Mouse (Mus musculus): ENCODE data around the gene Nwd2. TPM values are rescaled to one million over a fixed set of nuclear protein-coding genes. Genes with fewer than 3 reads are reported as not detected.

Nwd2 gene
- polyA plus RNA-seq, 1 experiment from 2014 or later, result 0.31 TPM

- 89% methylated on average over 8 of the region's 8 CpGs for WGBS
- Histone ChIP-seq H3K9me3 (ENCODE audit: low read length) (no peaks in the 10 kb centered on the region), H3K36me3 (ENCODE audit: insufficient read depth, low read length) (no peaks in the 10 kb centered on the region), H3K9ac (replicated peaks; ENCODE audit: low read length) (no peak overlapping the region), H3K4me1 (ENCODE audit: insufficient read depth, low read length) (peaks cover 42% of the 10 kb centered on the region), H3K4me3 (ENCODE audit: low read length) (no peak overlapping the region), H3K27me3 (ENCODE audit: insufficient read depth, low read length) (no peaks in the 10 kb centered on the region), H3K27ac (ENCODE audit: low read length) (0 out of 2 replicates have a peak overlapping the region, but pooled peaks have one; percentile 15), H3K4me2 (replicated peaks; ENCODE audit: low read depth, low read length) (no peak overlapping the region)
- no peak for ATAC-seq (ENCODE audit: low FRiP score, low TSS enrichment)
Observed at GRCm38 (mm10) chr5:63824599-63825350, 175.9 kb downstream of the Nwd2 start.

GRCm38 (mm10) chr5:63825881-63826280 is 177.0 kb downstream of the Nwd2 start:
- Histone ChIP-seq H3K27me3 (ENCODE audit: insufficient read depth, low read length) (no peaks in the 10 kb centered on the region), H3K9ac (replicated peaks; ENCODE audit: low read length) (no peak overlapping the region), H3K27ac (ENCODE audit: low read length) (no peak overlapping the region; the same call in 1 of the 2 replicates), H3K4me2 (replicated peaks; ENCODE audit: low read depth, low read length) (no peak overlapping the region), H3K4me1 (ENCODE audit: insufficient read depth, low read length) (peaks cover 42% of the 10 kb centered on the region), H3K36me3 (ENCODE audit: insufficient read depth, low read length) (no peaks in the 10 kb centered on the region), H3K4me3 (ENCODE audit: low read length) (no peak overlapping the region), H3K9me3 (ENCODE audit: low read length) (no peaks in the 10 kb centered on the region)
- WGBS, result 50% methylated on average over 5 of the region's 5 CpGs
- no peak for ATAC-seq (ENCODE audit: low FRiP score, low TSS enrichment)

GRCm38 (mm10) chr5:63827006-63827405 is 178.1 kb downstream of the Nwd2 start:
- ATAC-seq (ENCODE audit: low FRiP score, low TSS enrichment), result no peak
- Histone ChIP-seq H3K9me3 (ENCODE audit: low read length) (no peaks in the 10 kb centered on the region), H3K9ac (replicated peaks; ENCODE audit: low read length) (no peak overlapping the region), H3K27ac (ENCODE audit: low read length) (peak overlapping the region; percentile 65), H3K36me3 (ENCODE audit: insufficient read depth, low read length) (no peaks in the 10 kb centered on the region), H3K4me1 (ENCODE audit: insufficient read depth, low read length) (peaks cover 42% of the 10 kb centered on the region), H3K4me2 (replicated peaks; ENCODE audit: low read depth, low read length) (0 out of 2 replicates have a peak overlapping the region, but pooled peaks have one; percentile 3), H3K27me3 (ENCODE audit: insufficient read depth, low read length) (no peaks in the 10 kb centered on the region), H3K4me3 (ENCODE audit: low read length) (no peak overlapping the region)
- 48% methylated on average over 6 of the region's 6 CpGs for WGBS

- no peak overlapping the region for H3K9ac ChIP-seq (replicated peaks; ENCODE audit: low read length)
- peak; percentile 62 for ATAC-seq (ENCODE audit: low FRiP score, low TSS enrichment)
- 53% methylated on average over 5 of the region's 5 CpGs for WGBS
- peak overlapping the region; percentile 65; the same call in 1 of the 2 replicates for H3K27ac ChIP-seq (ENCODE audit: low read length)
- no peaks in the 10 kb centered on the region for H3K27me3 ChIP-seq (ENCODE audit: insufficient read depth, low read length)
- H3K4me1 ChIP-seq (ENCODE audit: insufficient read depth, low read length), result peaks cover 42% of the 10 kb centered on the region
- H3K36me3 ChIP-seq (ENCODE audit: insufficient read depth, low read length), result no peaks in the 10 kb centered on the region
- H3K4me2 ChIP-seq (replicated peaks; ENCODE audit: low read depth, low read length), result 0 out of 2 replicates have a peak overlapping the region, but pooled peaks have one; percentile 3
- H3K9me3 ChIP-seq (ENCODE audit: low read length), result no peaks in the 10 kb centered on the region
- no peak overlapping the region for H3K4me3 ChIP-seq (ENCODE audit: low read length)
Observed at GRCm38 (mm10) chr5:63827415-63828053, 178.6 kb downstream of the Nwd2 start.

DNA sequence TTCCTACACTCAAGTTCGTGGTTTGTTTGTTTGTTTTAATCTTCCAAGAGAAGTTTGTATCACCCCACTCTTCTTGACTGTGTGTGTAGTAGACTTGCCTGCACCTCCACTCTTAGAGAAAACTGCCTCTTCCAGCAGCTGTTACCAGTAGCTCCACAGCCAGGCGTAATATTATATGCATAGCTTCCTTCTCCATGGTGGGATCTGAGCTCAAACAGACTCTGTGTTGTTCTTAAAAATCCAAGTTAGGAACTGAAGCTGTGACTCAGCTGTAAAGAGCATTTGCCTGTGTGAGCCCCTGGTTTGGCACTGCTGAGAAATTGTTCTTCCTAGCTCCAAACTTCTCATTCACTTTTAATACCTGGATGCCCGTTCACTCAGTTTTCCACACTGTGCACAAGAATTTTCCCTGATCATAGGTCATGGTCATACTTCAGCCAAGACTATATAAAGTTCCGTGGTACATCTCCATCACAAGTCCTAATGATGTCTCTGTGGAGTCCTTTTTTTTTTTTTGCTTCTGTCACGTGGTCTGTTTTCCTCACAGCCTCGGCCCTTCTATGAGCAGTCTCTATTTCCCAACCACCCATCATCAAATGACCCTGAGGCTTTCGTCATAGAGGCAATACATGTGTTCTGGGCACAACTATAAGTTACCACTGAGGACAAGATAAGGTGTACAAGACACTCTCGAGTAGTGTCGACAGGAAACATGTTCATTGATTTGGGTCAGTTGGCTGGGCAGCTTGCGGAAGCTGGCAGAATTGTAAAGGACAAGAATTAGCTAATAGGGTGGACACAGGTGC is 179.7 kb downstream of the Nwd2 start:
- Histone ChIP-seq H3K4me2 (replicated peaks; ENCODE audit: low read depth, low read length) (no peak overlapping the region), H3K4me3 (ENCODE audit: low read length) (no peak overlapping the region), H3K27ac (ENCODE audit: low read length) (peak overlapping the region; percentile 47), H3K4me1 (ENCODE audit: insufficient read depth, low read length) (peaks cover 34% of the 10 kb centered on the region), H3K36me3 (ENCODE audit: insufficient read depth, low read length) (no peaks in the 10 kb centered on the region), H3K27me3 (ENCODE audit: insufficient read depth, low read length) (no peaks in the 10 kb centered on the region), H3K9me3 (ENCODE audit: low read length) (no peaks in the 10 kb centered on the region), H3K9ac (replicated peaks; ENCODE audit: low read length) (no peak overlapping the region)
- no peak for ATAC-seq (ENCODE audit: low FRiP score, low TSS enrichment)
- WGBS, result 60% methylated on average over 10 of the region's 10 CpGs

DNA sequence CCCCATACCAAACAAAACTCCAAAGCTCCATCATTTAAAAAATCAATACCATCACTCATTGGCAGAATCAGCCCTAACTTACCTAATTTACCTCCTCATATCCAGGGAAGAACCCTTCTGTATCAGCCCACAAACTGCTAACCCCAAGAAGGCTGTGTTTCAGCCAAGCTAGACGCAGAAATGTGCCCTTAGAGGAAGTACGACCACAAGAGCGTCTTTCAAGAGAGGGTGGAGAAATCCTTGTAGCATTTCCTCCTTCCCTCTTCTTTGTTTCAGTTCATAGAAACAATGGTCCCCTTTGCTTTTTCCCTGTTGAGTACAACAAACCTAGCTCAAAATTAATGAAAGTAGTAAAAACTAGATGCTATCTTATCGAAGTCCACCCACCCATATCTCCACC is 182.2 kb downstream of the Nwd2 start:
- H3K4me1 ChIP-seq (ENCODE audit: insufficient read depth, low read length), result peaks cover 33% of the 10 kb centered on the region
- H3K4me3 ChIP-seq (ENCODE audit: low read length), result no peak overlapping the region
- H3K9me3 ChIP-seq (ENCODE audit: low read length), result no peaks in the 10 kb centered on the region
- ATAC-seq (ENCODE audit: low FRiP score, low TSS enrichment), result no peak
- no peak overlapping the region for H3K9ac ChIP-seq (replicated peaks; ENCODE audit: low read length)
- no peaks in the 10 kb centered on the region for H3K36me3 ChIP-seq (ENCODE audit: insufficient read depth, low read length)
- H3K27me3 ChIP-seq (ENCODE audit: insufficient read depth, low read length), result no peaks in the 10 kb centered on the region
- H3K4me2 ChIP-seq (replicated peaks; ENCODE audit: low read depth, low read length), result no peak overlapping the region
- peak overlapping the region; percentile 72; the same call in 1 of the 2 replicates for H3K27ac ChIP-seq (ENCODE audit: low read length)
- 66% methylated on average over 4 of the region's 4 CpGs for WGBS

DNA sequence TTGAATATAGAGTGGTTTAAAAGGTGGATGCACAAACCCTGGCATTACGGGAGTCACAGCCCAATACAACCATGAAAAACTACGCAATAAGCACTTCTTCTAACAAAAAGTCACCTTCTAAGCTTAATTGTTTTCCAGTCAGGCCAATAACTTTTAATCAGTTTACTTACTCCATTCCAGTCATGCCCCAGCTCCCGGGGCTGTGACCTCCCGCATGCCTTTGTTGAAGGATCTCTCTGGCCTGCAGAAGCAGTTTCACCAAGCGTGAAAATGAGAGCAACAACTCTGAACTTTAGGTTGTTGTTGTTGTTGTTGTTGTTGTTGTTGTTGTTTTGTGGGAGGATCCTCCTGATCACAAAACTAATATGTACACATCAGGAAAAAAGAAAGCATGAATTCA is 185.1 kb downstream of the Nwd2 start:
- Histone ChIP-seq H3K4me1 (ENCODE audit: insufficient read depth, low read length) (peaks cover 22% of the 10 kb centered on the region), H3K4me2 (replicated peaks; ENCODE audit: low read depth, low read length) (no peak overlapping the region), H3K9ac (replicated peaks; ENCODE audit: low read length) (no peak overlapping the region), H3K27me3 (ENCODE audit: insufficient read depth, low read length) (no peaks in the 10 kb centered on the region), H3K9me3 (ENCODE audit: low read length) (no peaks in the 10 kb centered on the region), H3K4me3 (ENCODE audit: low read length) (no peak overlapping the region), H3K36me3 (ENCODE audit: insufficient read depth, low read length) (no peaks in the 10 kb centered on the region), H3K27ac (ENCODE audit: low read length) (peak overlapping the region; percentile 39; the same call in 1 of the 2 replicates)
- ATAC-seq (ENCODE audit: low FRiP score, low TSS enrichment), result peak; percentile 73; the same call in 1 of the 2 replicates
- WGBS, result 32% methylated on average over 5 of the region's 5 CpGs

DNA sequence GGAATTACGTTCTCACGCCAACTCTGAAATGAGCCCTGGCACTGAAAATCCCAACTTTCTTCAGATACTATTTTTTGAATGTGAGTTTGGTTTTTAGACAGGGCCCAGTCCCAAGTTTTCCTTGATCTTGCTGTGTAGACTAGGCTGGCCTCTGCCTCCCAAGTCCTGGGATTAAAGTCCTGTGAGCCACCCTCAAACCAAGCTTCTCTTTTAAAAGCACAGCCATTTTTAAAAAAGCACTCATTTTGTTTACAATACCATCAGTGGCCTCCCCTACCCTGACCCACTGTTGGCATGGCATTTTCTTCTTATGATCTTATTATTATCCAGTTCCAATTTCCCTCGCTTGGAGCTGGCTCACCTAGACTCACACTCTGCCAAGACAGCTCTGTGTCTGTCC is 185.5 kb downstream of the Nwd2 start:
- 73% methylated on average over 3 of the region's 3 CpGs for WGBS
- Histone ChIP-seq H3K36me3 (ENCODE audit: insufficient read depth, low read length) (no peaks in the 10 kb centered on the region), H3K9me3 (ENCODE audit: low read length) (no peaks in the 10 kb centered on the region), H3K27ac (ENCODE audit: low read length) (peak overlapping the region; percentile 39; the same call in 1 of the 2 replicates), H3K4me1 (ENCODE audit: insufficient read depth, low read length) (peaks cover 21% of the 10 kb centered on the region), H3K4me2 (replicated peaks; ENCODE audit: low read depth, low read length) (no peak overlapping the region), H3K4me3 (ENCODE audit: low read length) (no peak overlapping the region), H3K27me3 (ENCODE audit: insufficient read depth, low read length) (no peaks in the 10 kb centered on the region), H3K9ac (replicated peaks; ENCODE audit: low read length) (no peak overlapping the region)
- ATAC-seq (ENCODE audit: low FRiP score, low TSS enrichment), result peak; percentile 50; the same call in 1 of the 2 replicates

- no peak overlapping the region for H3K27ac ChIP-seq (ENCODE audit: low read length)
- no peaks in the 10 kb centered on the region for H3K9me3 ChIP-seq (ENCODE audit: low read length)
- H3K4me3 ChIP-seq (ENCODE audit: low read length), result no peak overlapping the region
- peaks cover 19% of the 10 kb centered on the region for H3K4me1 ChIP-seq (ENCODE audit: insufficient read depth, low read length)
- H3K9ac ChIP-seq (replicated peaks; ENCODE audit: low read length), result no peak overlapping the region
- WGBS, result 80% methylated on average over 5 of the region's 5 CpGs
- no peak for ATAC-seq (ENCODE audit: low FRiP score, low TSS enrichment)
- no peaks in the 10 kb centered on the region for H3K36me3 ChIP-seq (ENCODE audit: insufficient read depth, low read length)
- H3K27me3 ChIP-seq (ENCODE audit: insufficient read depth, low read length), result no peaks in the 10 kb centered on the region
- H3K4me2 ChIP-seq (replicated peaks; ENCODE audit: low read depth, low read length), result no peak overlapping the region
Observed at GRCm38 (mm10) chr5:63837115-63837514, 188.2 kb downstream of the Nwd2 start.
